Mouse (Mus musculus) liver, adult 2 months (tissue): Measurements from ENCODE around the gene Vars.

Experiments used
- CTCF ChIP-seq: fragments of 200-500 bp; IDR thresholded peaks from 2 replicates; pipeline ENCODE4 v1.5.1; 2011; ENCODE audit warnings: low read depth, low read length, control low read depth
- POLR2A ChIP-seq: fragments of 200-500 bp; IDR thresholded peaks from 2 replicates; pipeline ENCODE4 v1.6.1; 2011; ENCODE audit warnings: low read length, control low read depth; ENCODE audit not compliant: insufficient read depth; ENCODE audit errors: extremely low read depth

DNA sequence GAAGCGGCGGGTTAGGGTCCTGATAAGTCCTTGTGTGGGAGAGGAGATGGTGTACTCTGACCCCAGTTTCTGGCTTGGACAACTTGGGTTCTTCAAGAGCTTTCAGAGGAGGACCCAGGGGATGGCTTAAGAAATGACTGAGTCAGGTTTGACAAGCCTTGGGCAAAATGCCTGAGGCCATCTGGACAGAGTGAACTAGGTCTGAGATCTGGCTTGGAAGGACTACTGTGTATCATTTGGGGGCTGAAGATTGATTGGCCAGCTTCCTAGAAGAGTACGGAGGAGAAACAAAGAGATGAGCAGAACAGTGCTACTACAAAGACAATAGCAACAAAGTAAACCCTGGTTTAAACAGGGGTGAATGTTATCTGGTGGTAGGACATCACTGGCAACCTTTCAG is 62.7 kb downstream of the Vars start:
- TF ChIP-seq CTCF (no peak), POLR2A (no peak)
